In genomic region chr2:165874461-165875339, GRCm38 (mm10) we compare ENCODE assay signal across 8 mouse cellular contexts. TPM values are rescaled to one million over a fixed set of nuclear protein-coding genes. Genes with fewer than 3 reads are reported as not detected.
DNase-seq lines count a peak whose midpoint lies in the region; ATAC-seq and TF ChIP-seq lines count a peak whose summit lies in the region.

No protein-coding gene starts in this region.

- TF ChIP-seq POLR2A in cerebellum, adult 2 months (IDR thresholded peaks at IDR 0.05; ENCODE audit: borderline replicate concordance, insufficient read depth, low read length), result peak; percentile 45; the same call in 1 of the 2 replicates

- peak; percentile 82 for DNase-seq in MN1 (ENCODE audit: low spot score)
- DNase-seq in cerebellum, adult 2 months, result peak; percentile 80 to 83
- peak; percentile 77 to 81 for DNase-seq in frontal cortex, postnatal 10 days (ENCODE audit: low spot score in 2 of 2)
- DNase-seq in left cerebral cortex, adult 2 months (ENCODE audit: extremely low spot score in 1 of 2, low spot score in 2 of 2), result peak; percentile 81 to 82
- peak; percentile 92 for DNase-seq in lung, postnatal 36 days
- peak; percentile 79 to 89 for DNase-seq in right cerebral cortex, postnatal 36 days (ENCODE audit: low spot score in 2 of 2)
- DNase-seq in B cell, adult 2 months, result no peak

- H3K9me3 ChIP-seq in hindbrain, embryonic 12.5 days (replicated peaks), result no peaks in the 10 kb centered on the region

- WGBS in cerebellum, adult 2 months, result 19% methylated on average over 13 of the region's 13 CpGs
- 28% methylated on average over 13 of the region's 13 CpGs for WGBS in hindbrain, embryonic 12.5 days

- H3K27me3 ChIP-seq in cerebellum, adult 2 months (ENCODE audit: control insufficient read depth, insufficient read depth, low read length), result no peaks in the 10 kb centered on the region
- H3K27me3 ChIP-seq in hindbrain, embryonic 12.5 days, result no peaks in the 10 kb centered on the region

- intact Hi-C loops in left cerebral cortex, adult 2 months (cut with DNase I), result loop anchor here (1.0 kb wide), 2 partner anchors 9 to 19 kb away; no protein-coding TSS in a partner anchor

- peak overlapping the region; percentile 45 for H3K4me2 ChIP-seq in hindbrain, embryonic 12.5 days (replicated peaks)

- peak overlapping the region; percentile 97 for H3K27ac ChIP-seq in cerebellum, adult 2 months (ENCODE audit: insufficient read depth, low read length)
- H3K27ac ChIP-seq in hindbrain, embryonic 12.5 days, result peak overlapping the region; percentile 97
- H3K27ac ChIP-seq in left cerebral cortex, adult 2 months, result peak overlapping the region; percentile 97

- H3K36me3 ChIP-seq in hindbrain, embryonic 12.5 days, result peaks cover 29% of the 10 kb centered on the region

- peak overlapping the region; percentile 47 for H3K4me3 ChIP-seq in cerebellum, adult 2 months (replicated peaks; ENCODE audit: insufficient read depth, low read depth, low read length)
- H3K4me3 ChIP-seq in hindbrain, embryonic 12.5 days, result peak overlapping the region; percentile 5
- H3K4me3 ChIP-seq in left cerebral cortex, adult 2 months, result peak overlapping the region; percentile 55

- H3K9ac ChIP-seq in hindbrain, embryonic 12.5 days, result peak overlapping the region; percentile 71

- TF ChIP-seq CTCF in cerebellum, adult 2 months (IDR thresholded peaks at IDR 0.05; ENCODE audit: borderline replicate concordance, insufficient read depth, low read depth, low read length), result no peak
- TF ChIP-seq CTCF in left cerebral cortex, adult 2 months (IDR thresholded peaks at IDR 0.05), result peak; percentile 46

- peak; percentile 85 for ATAC-seq in hindbrain, embryonic 12.5 days (ENCODE audit: low FRiP score)

- peaks cover 49% of the 10 kb centered on the region for H3K4me1 ChIP-seq in cerebellum, adult 2 months (ENCODE audit: control insufficient read depth, insufficient read depth, low read length)
- peaks cover 77% of the 10 kb centered on the region for H3K4me1 ChIP-seq in hindbrain, embryonic 12.5 days

RNA-seq across cellular contexts. Expression of gene Zmynd8, which starts 24.1 kb away (rescaled TPM):
- polyA plus RNA-seq in cerebellum, adult 2 months (2012; rRNA removed), result 85.5 and 86.6 TPM in 2 replicates
- 71.8 and 72.1 TPM in 2 replicates for polyA plus RNA-seq in hindbrain, embryonic 12.5 days (2016; fragmentation: Nextera tagmentation; extraction: Ambion mirVana)
- 100 to 1,000 TPM; 182 to 188 TPM for total RNA-seq in left cerebral cortex, adult 2 months (2021)

Comparison
In these comparisons a context has a peak if more than half of its experiments do, and no peak if none do; other contexts are left out.
1. DNase-seq: peak in MN1 (single experiment), cerebellum, adult 2 months (2 of 2), frontal cortex, postnatal 10 days (2 of 2), left cerebral cortex, adult 2 months (2 of 2), lung, postnatal 36 days (single experiment) and right cerebral cortex, postnatal 36 days (2 of 2); none in B cell, adult 2 months (0 of 2).
2. H3K4me3 ChIP-seq: peak in every context shown above with its lines; median percentile 55 in left cerebral cortex, adult 2 months; 47 in cerebellum, adult 2 months; 5 in hindbrain, embryonic 12.5 days.
3. Peak in every context shown above with its lines, with median percentiles within 50 percentile points of each other: H3K27ac ChIP-seq.